Mouse (Mus musculus) ES-Bruce4 (cell line): ENCODE data around the gene Gak. TPM values are rescaled to one million over a fixed set of nuclear protein-coding genes. Genes with fewer than 3 reads are reported as not detected.

Experiments used
- H3K27ac ChIP-seq: 2 replicates; pipeline ENCODE4 v1.5.1; 2012; ENCODE audit warnings: low read length, inconsistent platforms; ENCODE audit not compliant: insufficient read depth
- H3K27me3 ChIP-seq: 2 replicates; pipeline ENCODE4 v1.6.1; 2012; ENCODE audit warnings: mild to moderate bottlenecking, low read length, inconsistent platforms; ENCODE audit not compliant: control insufficient read depth, poor library complexity, insufficient read depth, severe bottlenecking
- H3K36me3 ChIP-seq: 2 replicates; pipeline ENCODE4 v1.6.1; 2012; ENCODE audit warnings: inconsistent platforms, mild to moderate bottlenecking, low read length, moderate library complexity; ENCODE audit not compliant: control insufficient read depth, poor library complexity, insufficient read depth, severe bottlenecking
- H3K4me1 ChIP-seq: one replicate; pipeline ENCODE4 v1.8.1; 2011; ENCODE audit warnings: low read length; ENCODE audit not compliant: control insufficient read depth, insufficient read depth
- H3K4me3 ChIP-seq: 2 replicates; pipeline ENCODE4 v1.5.1; 2011; ENCODE audit warnings: low read depth, mild to moderate bottlenecking, low read length
- H3K9ac ChIP-seq: 2 replicates; pipeline ENCODE4 v1.6.1; 2012; ENCODE audit warnings: low read depth, mild to moderate bottlenecking, inconsistent platforms; ENCODE audit not compliant: poor library complexity, severe bottlenecking
- H3K9me3 ChIP-seq: replicated peaks from 2 replicates; pipeline ENCODE4 v1.6.1; 2012; ENCODE audit warnings: mild to moderate bottlenecking, low read length, inconsistent platforms; ENCODE audit not compliant: control insufficient read depth, poor library complexity, insufficient read depth, severe bottlenecking
- CTCF ChIP-seq: IDR thresholded peaks from one replicate; pipeline ENCODE4 v1.8.1; 2011; ENCODE audit warnings: low read depth, low read length
- EP300 ChIP-seq: IDR thresholded peaks from 2 replicates; pipeline ENCODE4 v1.6.1; 2011; ENCODE audit warnings: low read depth, low read length; ENCODE audit not compliant: insufficient read depth
- POLR2A ChIP-seq: IDR thresholded peaks from one replicate; pipeline ENCODE4 v1.8.1; 2011; ENCODE audit warnings: low read length; ENCODE audit not compliant: insufficient read depth
- polyA plus RNA-seq: library from polyadenylated mRNA; stranded (reverse); fragments of >200 nt; gene quantifications from 2 replicates; pipeline ENCODE4 v1.2.4, GENCODE M21; 2011; ENCODE audit warnings: low read depth; ENCODE audit not compliant: missing spikeins, insufficient read depth, insufficient read length

Gene Gak
- polyA plus RNA-seq, 1 experiment: 63.0 TPM

GRCm38 (mm10) chr5:108521016-108521415 is 108.5 kb downstream of the Gak start:
- H3K4me1 ChIP-seq: peaks cover 21% of the 10 kb centered on the region
- TF ChIP-seq EP300 (no peak), POLR2A (no peak), CTCF (no peak)
- no peaks in the 10 kb centered on the region for H3K36me3 ChIP-seq
- H3K27me3 ChIP-seq: no peaks in the 10 kb centered on the region
- H3K9ac ChIP-seq: no peak overlapping the region
- H3K4me3 ChIP-seq: no peak overlapping the region
- no peaks in the 10 kb centered on the region for H3K9me3 ChIP-seq
- H3K27ac ChIP-seq: no peak overlapping the region

GRCm38 (mm10) chr5:108520153-108520552 is 109.4 kb downstream of the Gak start:
- no peaks in the 10 kb centered on the region for H3K27me3 ChIP-seq
- no peaks in the 10 kb centered on the region for H3K36me3 ChIP-seq
- no peak overlapping the region for H3K27ac ChIP-seq
- H3K4me1 ChIP-seq: peaks cover 22% of the 10 kb centered on the region
- H3K9ac ChIP-seq: no peak overlapping the region
- H3K9me3 ChIP-seq: no peaks in the 10 kb centered on the region
- H3K4me3 ChIP-seq: no peak overlapping the region
- TF ChIP-seq EP300 (no peak), POLR2A (no peak), CTCF (no peak)

Other genes starting within 250 kb of the Gak start
- not detected in 2 replicates for gene Pde6b, start 241.4 kb downstream of the Gak start, polyA plus RNA-seq
- gene Atp5k, start 195.3 kb downstream of the Gak start, polyA plus RNA-seq: 233 and 261 TPM in 2 replicates
- gene Mfsd7a, start 180.9 kb downstream of the Gak start, polyA plus RNA-seq: 0.62 and 0.63 TPM in 2 replicates
- 104 and 111 TPM in 2 replicates for gene Pcgf3, start 168.5 kb downstream of the Gak start, polyA plus RNA-seq
- gene Cplx1, start 79.7 kb downstream of the Gak start, polyA plus RNA-seq: 1.2 and 1.8 TPM in 2 replicates
- 16.1 and 19.7 TPM in 2 replicates for gene Tmem175, start within 50 bp of the Gak start, polyA plus RNA-seq
- gene Idua, start 30.6 kb upstream of the Gak start, polyA plus RNA-seq: 13.8 and 17.4 TPM in 2 replicates
- gene Dgkq, start 39.9 kb upstream of the Gak start, polyA plus RNA-seq: 6.5 and 10.7 TPM in 2 replicates
- gene Slc26a1, start 45.8 kb upstream of the Gak start, polyA plus RNA-seq: not detected in 2 replicates
- 8.9 and 13.2 TPM in 2 replicates for gene Fgfrl1, start 62.6 kb upstream of the Gak start, polyA plus RNA-seq
- not detected in 2 replicates for gene Rnf212, start 145.2 kb upstream of the Gak start, polyA plus RNA-seq
- gene Tmed11, start 165.6 kb upstream of the Gak start, polyA plus RNA-seq: not detected in 2 replicates
- gene Vmn2r8, start 179.1 kb upstream of the Gak start, polyA plus RNA-seq: not detected in 2 replicates
- gene Vmn2r9, start 222.8 kb upstream of the Gak start, polyA plus RNA-seq: not detected in 2 replicates